Mouse (Mus musculus) limb, embryonic 15.5 days (tissue): ENCODE measurements at regions not wholly inside any gene's neighbourhood (a gene's known extent, or its start where the extent isn't known, plus 50 kb on each side); places are given as distances from the start of the nearest gene placed in this dataset.

Experiments used
- ATAC-seq: fragments of 200-750 bp; cut with Nextera tagmentation; 2 replicates; pipeline ENCODE4 v1.8.0; 2017; ENCODE audit warnings: low read depth, moderate TSS enrichment; ENCODE audit not compliant: insufficient number of reproducible peaks, low FRiP score, low TSS enrichment
- H3K27ac ChIP-seq: fragments of 300-500 bp; sonication (generic); 2 replicates; pipeline ENCODE4 v1.5.1; 2015; ENCODE audit warnings: moderate library complexity, mild to moderate bottlenecking, inconsistent platforms
- H3K27me3 ChIP-seq: fragments of 300-500 bp; sonication (generic); 2 replicates; pipeline ENCODE4 v1.6.1; 2015; ENCODE audit warnings: inconsistent platforms
- H3K36me3 ChIP-seq: fragments of 300-500 bp; sonication (generic); 2 replicates; pipeline ENCODE4 v1.6.1; 2015; ENCODE audit warnings: inconsistent platforms
- H3K4me1 ChIP-seq: fragments of 300-500 bp; sonication (generic); 2 replicates; pipeline ENCODE4 v1.6.1; 2015; ENCODE audit warnings: inconsistent platforms
- H3K4me2 ChIP-seq: fragments of 300-500 bp; sonication (generic); 2 replicates; pipeline ENCODE4 v1.6.1; 2015; ENCODE audit warnings: mild to moderate bottlenecking, inconsistent platforms
- H3K4me3 ChIP-seq: fragments of 300-500 bp; sonication (generic); 2 replicates; pipeline ENCODE4 v1.5.1; 2015; ENCODE audit warnings: mild to moderate bottlenecking, inconsistent platforms
- H3K9ac ChIP-seq: fragments of 300-500 bp; sonication (generic); 2 replicates; pipeline ENCODE4 v1.6.1; 2015; ENCODE audit warnings: inconsistent platforms
- H3K9me3 ChIP-seq: fragments of 300-500 bp; sonication (generic); 2 replicates; pipeline ENCODE4 v1.6.1; 2016; ENCODE audit warnings: inconsistent platforms
- WGBS: fragments of 180-500 bp; shearing (Covaris S2); methylation state at CpG from one replicate; pipeline ENCODE4 v1.1.7; 2015; 5-methylcytosine and 5-hydroxymethylcytosine counted together

DNA sequence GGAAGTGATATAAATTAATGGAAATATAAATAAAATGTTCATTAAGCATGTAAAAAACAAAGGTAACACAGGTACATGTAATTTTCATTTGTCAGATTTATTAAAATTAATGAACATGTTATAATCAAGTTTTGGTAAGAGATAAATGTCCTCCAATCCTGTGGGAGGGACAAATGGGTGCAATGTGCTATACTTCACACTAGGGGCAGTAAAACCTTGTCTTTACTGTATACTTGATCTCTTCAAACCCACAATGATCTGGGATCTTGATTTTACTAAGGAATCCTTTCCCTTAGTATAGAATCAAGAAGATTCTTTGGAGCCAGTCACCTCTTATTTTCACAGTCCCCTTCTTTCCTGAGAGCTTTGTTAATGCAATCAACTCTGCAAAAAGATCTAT, 451.1 kb upstream of the Fam98a start:
- no peak overlapping the region for H3K27ac ChIP-seq
- ATAC-seq: no peak
- H3K27me3 ChIP-seq: no peaks in the 10 kb centered on the region
- no peak overlapping the region for H3K9ac ChIP-seq
- H3K36me3 ChIP-seq: no peaks in the 10 kb centered on the region
- H3K4me1 ChIP-seq: no peaks in the 10 kb centered on the region
- H3K4me3 ChIP-seq: no peak overlapping the region
- no peak overlapping the region for H3K4me2 ChIP-seq
- no peaks in the 10 kb centered on the region for H3K9me3 ChIP-seq

DNA sequence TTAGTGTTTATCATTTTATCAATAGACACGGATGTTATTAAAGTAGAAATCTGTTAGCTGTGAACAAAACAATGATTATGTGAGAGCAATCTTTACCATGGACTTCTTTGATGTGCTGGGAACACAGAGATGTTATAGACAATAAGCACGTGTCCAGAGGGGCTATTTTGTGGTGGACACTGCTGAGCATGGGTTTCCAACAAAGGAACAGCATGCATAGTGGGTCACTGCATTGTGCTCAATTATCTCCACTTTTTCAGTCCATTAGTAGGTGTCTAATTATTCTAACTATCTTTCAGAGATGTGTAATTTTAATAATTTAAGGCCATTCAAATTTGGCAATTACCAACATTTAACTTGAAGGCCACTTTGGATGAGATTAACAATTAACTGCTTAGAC, 409.6 kb upstream of the Fam98a start:
- Histone ChIP-seq H3K27me3 (no peaks in the 10 kb centered on the region), H3K9ac (no peak overlapping the region), H3K9me3 (no peaks in the 10 kb centered on the region), H3K4me1 (no peaks in the 10 kb centered on the region), H3K4me2 (no peak overlapping the region), H3K36me3 (no peaks in the 10 kb centered on the region), H3K27ac (no peak overlapping the region), H3K4me3 (no peak overlapping the region)
- ATAC-seq: no peak
- 73% methylated on average over 2 of the region's 2 CpGs for WGBS

- Histone ChIP-seq H3K9me3 (no peaks in the 10 kb centered on the region), H3K27ac (no peak overlapping the region), H3K36me3 (no peaks in the 10 kb centered on the region), H3K27me3 (no peaks in the 10 kb centered on the region), H3K4me2 (no peak overlapping the region), H3K4me3 (no peak overlapping the region), H3K4me1 (no peaks in the 10 kb centered on the region), H3K9ac (no peak overlapping the region)
- no peak for ATAC-seq
- WGBS: 86% methylated on average over 6 of the region's 6 CpGs
Measured at GRCm38 (mm10) chr17:75936686-75937380, 385.1 kb upstream of the Fam98a start.

GRCm38 (mm10) chr17:75931022-75931421, 379.3 kb upstream of the Fam98a start:
- Histone ChIP-seq H3K27ac (no peak overlapping the region), H3K4me2 (no peak overlapping the region), H3K27me3 (no peaks in the 10 kb centered on the region), H3K36me3 (no peaks in the 10 kb centered on the region), H3K4me1 (no peaks in the 10 kb centered on the region), H3K9ac (no peak overlapping the region), H3K4me3 (no peak overlapping the region), H3K9me3 (no peaks in the 10 kb centered on the region)
- ATAC-seq: no peak
- WGBS: 64% methylated on average over 1 of the region's 1 CpGs

DNA sequence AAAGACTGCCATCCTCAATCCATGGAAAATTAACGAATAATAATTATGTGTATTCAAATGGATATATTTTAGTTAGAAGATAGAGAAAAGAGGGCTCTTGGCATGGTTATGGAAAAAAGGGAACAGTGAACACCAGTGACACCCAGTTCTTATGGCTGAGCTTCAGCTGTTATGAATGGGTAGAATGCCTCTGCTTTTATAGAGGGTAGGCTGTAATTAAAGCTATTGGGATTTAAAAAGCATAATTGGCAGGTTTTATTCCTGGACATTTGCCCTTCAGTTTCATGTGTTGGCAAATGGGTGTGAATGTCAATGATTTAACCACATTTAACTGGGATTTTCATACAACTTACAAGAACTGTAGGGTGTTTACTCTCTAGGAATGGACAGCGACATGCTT, 368.5 kb upstream of the Fam98a start:
- Histone ChIP-seq H3K36me3 (no peaks in the 10 kb centered on the region), H3K4me1 (no peaks in the 10 kb centered on the region), H3K4me2 (no peak overlapping the region), H3K27me3 (no peaks in the 10 kb centered on the region), H3K9ac (no peak overlapping the region), H3K27ac (no peak overlapping the region), H3K4me3 (no peak overlapping the region), H3K9me3 (no peaks in the 10 kb centered on the region)
- ATAC-seq: no peak
- 88% methylated on average over 2 of the region's 2 CpGs for WGBS

- no peaks in the 10 kb centered on the region for H3K36me3 ChIP-seq
- 69% methylated on average over 4 of the region's 4 CpGs for WGBS
Measured at GRCm38 (mm10) chr17:75917020-75917419, 365.3 kb upstream of the Fam98a start.

GRCm38 (mm10) chr17:75916590-75916989, 364.8 kb upstream of the Fam98a start:
- Histone ChIP-seq H3K4me2 (no peak overlapping the region), H3K36me3 (no peaks in the 10 kb centered on the region), H3K9ac (no peak overlapping the region), H3K4me1 (no peaks in the 10 kb centered on the region), H3K27ac (no peak overlapping the region), H3K4me3 (no peak overlapping the region), H3K27me3 (no peaks in the 10 kb centered on the region), H3K9me3 (no peaks in the 10 kb centered on the region)
- 77% methylated on average over 2 of the region's 2 CpGs for WGBS
- no peak for ATAC-seq

More at GRCm38 (mm10) chr17:75917020-75917419, 365.3 kb upstream of the Fam98a start:
- H3K9me3 ChIP-seq: no peaks in the 10 kb centered on the region
- H3K27ac ChIP-seq: no peak overlapping the region
- H3K27me3 ChIP-seq: no peaks in the 10 kb centered on the region
- H3K4me3 ChIP-seq: no peak overlapping the region
- H3K4me1 ChIP-seq: no peaks in the 10 kb centered on the region
- no peak for ATAC-seq
- H3K9ac ChIP-seq: no peak overlapping the region
- no peak overlapping the region for H3K4me2 ChIP-seq

DNA sequence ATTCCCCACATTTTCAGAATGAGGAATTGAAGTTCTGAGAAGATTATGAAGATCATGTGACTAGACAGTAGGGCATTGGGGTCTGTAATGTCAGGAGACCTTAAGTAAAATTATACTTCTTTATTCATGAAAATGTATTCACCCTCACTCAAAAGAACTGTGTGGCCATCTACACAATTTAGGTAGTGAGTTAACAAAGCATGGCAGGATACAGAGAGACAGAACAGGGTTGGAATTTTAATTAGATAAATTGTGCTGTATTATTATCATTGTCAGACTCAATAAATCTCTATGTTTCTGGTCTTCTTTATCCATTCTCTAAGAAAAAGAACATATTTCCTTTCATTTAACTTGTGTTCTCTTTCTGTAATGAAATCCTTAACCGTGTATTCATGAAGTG, 363.5 kb upstream of the Fam98a start:
- no peaks in the 10 kb centered on the region for H3K36me3 ChIP-seq
- no peak for ATAC-seq
- H3K27me3 ChIP-seq: no peaks in the 10 kb centered on the region
- no peak overlapping the region for H3K4me3 ChIP-seq
- H3K4me2 ChIP-seq: no peak overlapping the region
- H3K9me3 ChIP-seq: no peaks in the 10 kb centered on the region
- H3K4me1 ChIP-seq: no peaks in the 10 kb centered on the region
- WGBS: 77% methylated on average over 1 of the region's 1 CpGs
- no peak overlapping the region for H3K27ac ChIP-seq
- H3K9ac ChIP-seq: no peak overlapping the region

DNA sequence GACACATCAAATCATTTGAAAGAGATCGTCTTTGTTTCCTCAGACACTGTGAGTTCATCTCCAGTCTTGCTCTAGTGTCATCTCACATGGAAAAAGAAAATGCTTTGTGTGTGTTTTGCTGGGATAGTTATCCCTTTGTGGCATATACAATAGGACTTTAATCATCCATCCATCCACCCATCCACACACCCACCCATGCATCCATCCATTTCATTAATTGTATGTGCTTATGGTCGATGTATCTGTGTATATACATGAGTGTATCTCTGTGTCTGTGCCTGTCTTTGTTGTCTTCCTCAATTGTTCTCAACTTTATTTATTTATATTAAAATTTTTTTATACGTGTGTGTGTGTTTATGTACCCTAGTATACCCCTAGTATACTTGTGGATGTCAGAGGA, 355.3 kb upstream of the Fam98a start:
- Histone ChIP-seq H3K4me2 (no peak overlapping the region), H3K27ac (no peak overlapping the region), H3K9ac (no peak overlapping the region), H3K27me3 (no peaks in the 10 kb centered on the region), H3K4me1 (no peaks in the 10 kb centered on the region), H3K4me3 (no peak overlapping the region), H3K9me3 (no peaks in the 10 kb centered on the region), H3K36me3 (no peaks in the 10 kb centered on the region)
- no peak for ATAC-seq
- WGBS: 77% methylated on average over 3 of the region's 3 CpGs

GRCm38 (mm10) chr17:75906643-75907042, 354.9 kb upstream of the Fam98a start:
- WGBS: 66% methylated on average over 3 of the region's 3 CpGs
- Histone ChIP-seq H3K9ac (no peak overlapping the region), H3K4me3 (no peak overlapping the region), H3K4me2 (no peak overlapping the region), H3K9me3 (no peaks in the 10 kb centered on the region), H3K4me1 (no peaks in the 10 kb centered on the region), H3K27me3 (no peaks in the 10 kb centered on the region), H3K36me3 (no peaks in the 10 kb centered on the region), H3K27ac (no peak overlapping the region)
- no peak for ATAC-seq

DNA sequence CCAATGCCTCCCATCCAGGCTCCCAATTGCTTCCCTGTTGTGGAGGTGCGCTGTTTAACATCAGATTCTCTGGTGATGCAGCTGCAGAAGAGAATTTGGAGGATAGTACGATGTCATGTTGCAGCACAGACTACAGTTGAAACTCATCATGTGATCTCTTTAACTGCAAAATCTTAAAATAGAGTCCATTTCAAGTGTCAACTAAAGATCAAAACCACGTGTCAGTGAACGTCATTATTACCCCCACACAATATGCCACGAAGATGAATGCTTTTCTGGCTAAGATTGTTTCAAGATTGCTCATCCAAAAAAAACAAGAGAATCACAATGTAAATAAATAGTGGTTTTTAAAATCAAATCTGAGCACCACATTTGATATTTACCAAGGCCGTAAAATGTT, 343.7 kb upstream of the Fam98a start:
- Histone ChIP-seq H3K27ac (no peak overlapping the region), H3K9me3 (no peaks in the 10 kb centered on the region), H3K9ac (no peak overlapping the region), H3K4me2 (no peak overlapping the region), H3K36me3 (no peaks in the 10 kb centered on the region), H3K27me3 (no peaks in the 10 kb centered on the region), H3K4me3 (no peak overlapping the region), H3K4me1 (no peaks in the 10 kb centered on the region)
- no peak for ATAC-seq
- WGBS: 67% methylated on average over 6 of the region's 6 CpGs

DNA sequence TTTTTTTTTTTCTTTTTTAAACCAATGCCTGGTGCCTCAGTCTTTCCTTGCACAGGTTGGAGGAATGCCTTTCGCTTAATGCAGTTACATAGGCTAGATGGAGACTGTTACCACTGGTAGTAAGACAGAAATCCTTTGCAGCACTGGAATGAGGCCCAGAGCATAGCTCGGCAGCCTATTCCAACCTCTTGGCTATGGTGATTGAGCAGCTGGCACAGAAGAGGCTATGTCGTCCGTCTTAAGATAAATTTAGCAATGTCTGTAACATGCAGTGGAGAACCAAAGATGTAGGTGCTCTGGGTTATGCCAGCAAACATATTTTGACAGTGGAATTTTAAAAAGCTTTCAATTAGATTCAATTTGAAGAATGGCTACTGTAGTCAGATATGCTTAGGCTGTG, 343.2 kb upstream of the Fam98a start:
- Histone ChIP-seq H3K9me3 (no peaks in the 10 kb centered on the region), H3K4me1 (no peaks in the 10 kb centered on the region), H3K9ac (no peak overlapping the region), H3K27me3 (no peaks in the 10 kb centered on the region), H3K36me3 (no peaks in the 10 kb centered on the region), H3K4me3 (no peak overlapping the region), H3K27ac (no peak overlapping the region), H3K4me2 (no peak overlapping the region)
- ATAC-seq: no peak
- 69% methylated on average over 4 of the region's 4 CpGs for WGBS

DNA sequence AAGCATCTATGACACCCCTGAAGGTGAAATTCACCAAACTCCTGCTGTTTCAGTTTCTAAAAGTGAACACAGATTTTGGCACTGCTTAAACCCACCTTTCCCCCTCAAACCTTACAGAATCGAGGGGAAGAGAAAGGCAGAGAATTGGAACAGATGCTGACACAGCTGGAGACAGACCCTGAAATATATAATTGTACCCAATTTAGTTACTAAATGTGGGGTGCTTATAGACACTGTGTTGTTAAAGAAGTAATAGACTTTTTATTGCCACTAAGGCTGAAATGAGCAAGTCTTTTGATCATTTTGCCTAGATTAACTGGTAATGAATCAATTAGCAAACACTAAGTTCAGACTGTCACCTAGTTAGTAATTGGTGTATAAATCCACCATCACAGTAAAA, 341.8 kb upstream of the Fam98a start:
- H3K27me3 ChIP-seq: no peaks in the 10 kb centered on the region
- no peak for ATAC-seq
- H3K36me3 ChIP-seq: no peaks in the 10 kb centered on the region
- H3K4me3 ChIP-seq: no peak overlapping the region
- no peaks in the 10 kb centered on the region for H3K9me3 ChIP-seq
- 10% methylated on average over 1 of the region's 1 CpGs for WGBS
- no peak overlapping the region for H3K9ac ChIP-seq
- no peak overlapping the region for H3K4me2 ChIP-seq
- H3K27ac ChIP-seq: no peak overlapping the region
- no peaks in the 10 kb centered on the region for H3K4me1 ChIP-seq
